Mouse (Mus musculus): ENCODE measurements at regions not wholly inside any gene's neighbourhood (a gene's known extent, or its start where the extent isn't known, plus 50 kb on each side); places are given as distances from the start of the nearest gene placed in this dataset.

- Histone ChIP-seq H3K4me1 (replicated peaks) (peaks cover 34% of the 10 kb centered on the region), H3K36me3 (peaks cover 62% of the 10 kb centered on the region), H3K4me2 (peak overlapping the region; percentile 73), H3K9me3 (no peaks in the 10 kb centered on the region), H3K27me3 (no peaks in the 10 kb centered on the region), H3K27ac (peak overlapping the region; percentile 87), H3K9ac (replicated peaks) (no peak overlapping the region; the same call in 1 of the 2 replicates), H3K4me3 (replicated peaks) (peak overlapping the region; percentile 40)
- WGBS: 84% methylated on average over 4 of the region's 4 CpGs
- ATAC-seq (ENCODE audit: insufficient number of reproducible peaks, insufficient read depth, low FRiP score, low TSS enrichment, low read depth): no peak
Measured at GRCm38 (mm10) chr9:41586966-41587570, 425.6 kb upstream of the Ubash3b start.

- Histone ChIP-seq H3K9me3 (no peaks in the 10 kb centered on the region), H3K4me2 (peak overlapping the region; percentile 73), H3K27me3 (no peaks in the 10 kb centered on the region), H3K4me3 (replicated peaks) (peak overlapping the region; percentile 40), H3K36me3 (peaks cover 54% of the 10 kb centered on the region), H3K27ac (peak overlapping the region; percentile 87), H3K9ac (replicated peaks) (peak overlapping the region; percentile 81), H3K4me1 (replicated peaks) (peaks cover 34% of the 10 kb centered on the region)
- no peak for ATAC-seq (ENCODE audit: insufficient number of reproducible peaks, insufficient read depth, low FRiP score, low TSS enrichment, low read depth)
- 72% methylated on average over 7 of the region's 7 CpGs for WGBS
Measured at GRCm38 (mm10) chr9:41586291-41586690, 424.8 kb upstream of the Ubash3b start.

- no peaks in the 10 kb centered on the region for H3K9me3 ChIP-seq
- no peaks in the 10 kb centered on the region for H3K27me3 ChIP-seq
- H3K27ac ChIP-seq: peak overlapping the region; percentile 87
- peak overlapping the region; percentile 81 for H3K9ac ChIP-seq (replicated peaks)
- ATAC-seq (ENCODE audit: insufficient number of reproducible peaks, insufficient read depth, low FRiP score, low TSS enrichment, low read depth): no peak
- WGBS: 35% methylated on average over 5 of the region's 5 CpGs
- peaks cover 34% of the 10 kb centered on the region for H3K4me1 ChIP-seq (replicated peaks)
- H3K36me3 ChIP-seq: peaks cover 49% of the 10 kb centered on the region
- H3K4me3 ChIP-seq (replicated peaks): peak overlapping the region; percentile 40
- peak overlapping the region; percentile 73 for H3K4me2 ChIP-seq
Measured at GRCm38 (mm10) chr9:41585771-41586170, 424.3 kb upstream of the Ubash3b start.

- WGBS: 31% methylated on average over 7 of the region's 7 CpGs
- peak overlapping the region; percentile 73 for H3K4me2 ChIP-seq
- H3K36me3 ChIP-seq: peaks cover 41% of the 10 kb centered on the region
- H3K4me3 ChIP-seq (replicated peaks): peak overlapping the region; percentile 69
- no peaks in the 10 kb centered on the region for H3K27me3 ChIP-seq
- peak overlapping the region; percentile 86 for H3K27ac ChIP-seq
- peaks cover 34% of the 10 kb centered on the region for H3K4me1 ChIP-seq (replicated peaks)
- peak overlapping the region; percentile 73 for H3K9ac ChIP-seq (replicated peaks)
- H3K9me3 ChIP-seq: no peaks in the 10 kb centered on the region
- ATAC-seq (ENCODE audit: insufficient number of reproducible peaks, insufficient read depth, low FRiP score, low TSS enrichment, low read depth): no peak
Measured at GRCm38 (mm10) chr9:41585012-41585411, 423.5 kb upstream of the Ubash3b start.

GRCm38 (mm10) chr9:41583711-41584329 is 422.3 kb upstream of the Ubash3b start:
- Histone ChIP-seq H3K9ac (replicated peaks) (peak overlapping the region; percentile 99), H3K9me3 (no peaks in the 10 kb centered on the region), H3K27me3 (no peaks in the 10 kb centered on the region), H3K4me2 (peak overlapping the region; percentile 73), H3K4me3 (replicated peaks) (peak overlapping the region; percentile 69), H3K27ac (peak overlapping the region; percentile 100), H3K4me1 (replicated peaks) (peaks cover 35% of the 10 kb centered on the region), H3K36me3 (peaks cover 30% of the 10 kb centered on the region)
- no peak for ATAC-seq (ENCODE audit: insufficient number of reproducible peaks, insufficient read depth, low FRiP score, low TSS enrichment, low read depth)
- WGBS: 16% methylated on average over 8 of the region's 8 CpGs

- Histone ChIP-seq H3K4me3 (replicated peaks) (peak overlapping the region; percentile 69), H3K9ac (replicated peaks) (peak overlapping the region; percentile 99), H3K27ac (peak overlapping the region; percentile 100), H3K4me1 (replicated peaks) (peaks cover 35% of the 10 kb centered on the region), H3K4me2 (peak overlapping the region; percentile 73), H3K27me3 (no peaks in the 10 kb centered on the region), H3K9me3 (no peaks in the 10 kb centered on the region), H3K36me3 (peaks cover 24% of the 10 kb centered on the region)
- WGBS: 25% methylated on average over 8 of the region's 8 CpGs
- ATAC-seq (ENCODE audit: insufficient number of reproducible peaks, insufficient read depth, low FRiP score, low TSS enrichment, low read depth): no peak
Measured at GRCm38 (mm10) chr9:41583276-41583675, 421.8 kb upstream of the Ubash3b start.

GRCm38 (mm10) chr9:41582711-41583236 is 421.3 kb upstream of the Ubash3b start:
- peaks cover 22% of the 10 kb centered on the region for H3K36me3 ChIP-seq
- WGBS: 22% methylated on average over 5 of the region's 5 CpGs
- no peaks in the 10 kb centered on the region for H3K9me3 ChIP-seq
- H3K4me2 ChIP-seq: peak overlapping the region; percentile 73
- H3K27ac ChIP-seq: peak overlapping the region; percentile 100
- H3K4me3 ChIP-seq (replicated peaks): peak overlapping the region; percentile 69
- H3K27me3 ChIP-seq: no peaks in the 10 kb centered on the region
- H3K4me1 ChIP-seq (replicated peaks): peaks cover 37% of the 10 kb centered on the region
- no peak for ATAC-seq (ENCODE audit: insufficient number of reproducible peaks, insufficient read depth, low FRiP score, low TSS enrichment, low read depth)
- peak overlapping the region; percentile 99 for H3K9ac ChIP-seq (replicated peaks)

GRCm38 (mm10) chr9:41582171-41582570 is 420.7 kb upstream of the Ubash3b start:
- 12% methylated on average over 8 of the region's 8 CpGs for WGBS
- H3K4me3 ChIP-seq (replicated peaks): peak overlapping the region; percentile 69
- peak overlapping the region; percentile 99 for H3K9ac ChIP-seq (replicated peaks)
- H3K9me3 ChIP-seq: no peaks in the 10 kb centered on the region
- no peak for ATAC-seq (ENCODE audit: insufficient number of reproducible peaks, insufficient read depth, low FRiP score, low TSS enrichment, low read depth)
- peaks cover 31% of the 10 kb centered on the region for H3K4me1 ChIP-seq (replicated peaks)
- no peaks in the 10 kb centered on the region for H3K27me3 ChIP-seq
- H3K4me2 ChIP-seq: peak overlapping the region; percentile 73
- H3K36me3 ChIP-seq: peaks cover 16% of the 10 kb centered on the region
- H3K27ac ChIP-seq: peak overlapping the region; percentile 100

GRCm38 (mm10) chr9:41581741-41582140 is 420.2 kb upstream of the Ubash3b start:
- H3K4me3 ChIP-seq (replicated peaks): peak overlapping the region; percentile 69
- ATAC-seq (ENCODE audit: insufficient number of reproducible peaks, insufficient read depth, low FRiP score, low TSS enrichment, low read depth): no peak
- 9% methylated on average over 9 of the region's 9 CpGs for WGBS
- H3K27ac ChIP-seq: peak overlapping the region; percentile 100
- H3K4me1 ChIP-seq (replicated peaks): peaks cover 27% of the 10 kb centered on the region
- no peaks in the 10 kb centered on the region for H3K9me3 ChIP-seq
- no peaks in the 10 kb centered on the region for H3K27me3 ChIP-seq
- H3K36me3 ChIP-seq: peaks cover 12% of the 10 kb centered on the region
- H3K4me2 ChIP-seq: peak overlapping the region; percentile 73
- H3K9ac ChIP-seq (replicated peaks): peak overlapping the region; percentile 99

GRCm38 (mm10) chr9:41581152-41581551 is 419.7 kb upstream of the Ubash3b start:
- Histone ChIP-seq H3K36me3 (peaks cover 6% of the 10 kb centered on the region), H3K4me2 (peak overlapping the region; percentile 73), H3K4me3 (replicated peaks) (peak overlapping the region; percentile 69), H3K27ac (peak overlapping the region; percentile 100), H3K9me3 (no peaks in the 10 kb centered on the region), H3K27me3 (no peaks in the 10 kb centered on the region), H3K4me1 (replicated peaks) (peaks cover 24% of the 10 kb centered on the region), H3K9ac (replicated peaks) (peak overlapping the region; percentile 99)
- ATAC-seq (ENCODE audit: insufficient number of reproducible peaks, insufficient read depth, low FRiP score, low TSS enrichment, low read depth): 0 out of 2 replicates have a peak, but pooled peaks have one; percentile 48
- 0% methylated on average over 14 of the region's 14 CpGs for WGBS

- WGBS: 0% methylated on average over 13 of the region's 13 CpGs
- H3K4me1 ChIP-seq (replicated peaks): peaks cover 25% of the 10 kb centered on the region
Measured at GRCm38 (mm10) chr9:41580611-41581041, 419.1 kb upstream of the Ubash3b start.

More at GRCm38 (mm10) chr9:41580611-41581041, 419.1 kb upstream of the Ubash3b start:
- H3K36me3 ChIP-seq: peaks cover under 1% of the 10 kb centered on the region; the same call in 1 of the 2 replicates
- H3K27ac ChIP-seq: peak overlapping the region; percentile 100
- ATAC-seq (ENCODE audit: insufficient number of reproducible peaks, insufficient read depth, low FRiP score, low TSS enrichment, low read depth): peak; percentile 61
- peak overlapping the region; percentile 73 for H3K4me2 ChIP-seq
- H3K27me3 ChIP-seq: no peaks in the 10 kb centered on the region
- peak overlapping the region; percentile 69 for H3K4me3 ChIP-seq (replicated peaks)
- peak overlapping the region; percentile 99 for H3K9ac ChIP-seq (replicated peaks)
- no peaks in the 10 kb centered on the region for H3K9me3 ChIP-seq
